Mouse (Mus musculus): ENCODE results near the gene Tmem63b. TPM values are rescaled to one million over a fixed set of nuclear protein-coding genes. Genes with fewer than 3 reads are reported as not detected.

Gene Tmem63b
- 100 to 1,000 TPM; 219 to 224 TPM for total RNA-seq (2021)
- long read RNA-seq, experiment 1, partial matches to known transcripts: 17 of 72 reads
- long read RNA-seq, experiment 1, other reads (novel, unspliced or antisense): 51 of 72 reads
- long read RNA-seq, experiment 2, transcript Tmem63b-201 (24 exons, 3,284 nt): major isoform, 14 of 69 reads
- long read RNA-seq, experiment 2, partial matches to known transcripts: 20 of 69 reads
- long read RNA-seq, experiment 2, other reads (novel, unspliced or antisense): 35 of 69 reads

DNA sequence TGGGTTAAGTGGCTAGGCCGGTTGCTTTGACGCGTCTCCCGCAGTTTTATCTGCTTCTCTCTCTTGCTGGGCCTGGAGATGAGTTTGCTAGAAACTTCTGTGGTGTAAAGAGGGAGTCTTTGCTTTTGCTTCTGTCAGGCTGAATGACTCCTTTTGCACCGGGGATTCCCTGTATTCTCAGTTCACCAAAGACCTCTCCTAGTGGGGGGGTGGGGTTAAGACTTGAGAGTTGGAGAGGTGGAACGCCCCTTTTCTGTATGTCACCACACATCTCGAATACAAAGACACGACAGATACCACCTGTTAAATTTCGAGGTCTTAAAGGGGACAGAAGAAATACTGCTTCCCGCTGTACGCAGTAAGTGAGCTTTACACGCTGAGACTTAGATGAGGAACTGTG is at the start of gene Tmem63b:
Gene Tmem63b, minus strand, starts transcription at position 190 of the 400 bp plus-strand sequence.
- DNase-seq (ENCODE audit: low spot score in 2 of 2): no peak

DNA sequence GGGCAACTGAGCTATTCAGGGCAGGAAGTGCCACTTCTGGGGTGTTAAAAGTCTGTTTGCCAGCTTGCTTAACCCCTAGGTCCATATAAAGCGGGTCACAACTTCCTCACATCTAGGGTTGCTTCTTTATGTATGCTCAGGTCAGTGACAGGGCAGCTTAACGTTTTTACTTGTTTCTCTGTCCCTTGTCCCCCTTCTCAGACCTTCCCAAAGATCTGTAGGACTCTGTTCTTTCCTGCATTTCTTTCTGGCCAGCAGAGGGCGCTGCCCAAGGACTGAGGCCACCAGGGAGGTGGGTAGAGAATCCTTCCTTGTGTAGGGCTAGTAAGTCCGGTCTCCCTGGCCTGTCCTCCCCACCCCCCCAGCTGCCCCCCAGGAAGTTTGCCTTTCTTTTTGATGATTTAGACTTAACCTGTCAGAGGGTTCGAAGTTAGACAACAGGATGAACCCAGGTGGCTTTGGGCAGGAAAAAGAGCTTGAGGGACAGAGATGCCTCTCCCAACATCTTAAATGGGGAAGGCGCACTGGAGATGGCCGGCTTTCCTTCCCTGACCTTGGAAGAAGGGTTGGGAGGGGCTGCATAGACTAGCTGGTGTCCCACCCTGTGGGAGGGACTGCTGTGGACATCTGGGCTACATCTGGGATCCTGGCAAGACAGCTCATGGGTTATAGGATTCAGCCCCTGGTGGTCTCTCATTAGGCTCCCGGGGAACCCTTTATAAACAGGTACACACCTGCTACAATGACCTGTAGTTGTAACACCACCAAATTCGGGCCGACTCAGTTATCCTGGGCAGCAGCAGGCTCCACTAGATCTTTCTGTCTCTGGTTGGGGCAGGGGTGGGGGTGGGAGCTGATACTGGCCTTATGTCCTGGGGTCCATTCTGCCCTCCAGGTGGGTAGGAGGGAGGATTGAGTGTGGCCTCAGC is 48.9 kb upstream of the Tmem63b start:
- DNase-seq (ENCODE audit: low spot score in 2 of 2): peak; percentile 86 to 91

DNA sequence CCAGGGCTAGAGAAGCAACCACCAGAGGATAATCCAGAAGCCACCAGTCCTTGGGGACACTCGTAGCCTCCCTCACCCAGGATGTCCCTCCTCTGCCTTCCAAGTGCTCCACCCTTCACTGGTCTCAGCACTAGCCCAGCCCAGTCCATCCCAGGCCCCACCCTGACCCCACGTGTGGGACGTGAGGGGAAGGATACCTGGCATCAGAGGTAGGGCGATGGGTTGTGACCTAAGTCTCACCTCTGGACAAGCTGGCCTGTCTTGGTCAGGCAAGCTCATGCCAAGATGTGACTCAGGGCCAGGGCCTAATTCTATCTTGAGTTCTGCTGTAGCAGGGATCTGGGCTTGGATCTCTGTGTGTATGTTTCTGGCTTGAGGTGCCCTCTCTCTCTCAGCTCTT is 48.2 kb upstream of the Tmem63b start:
- DNase-seq (ENCODE audit: low spot score in 2 of 2): no peak

DNA sequence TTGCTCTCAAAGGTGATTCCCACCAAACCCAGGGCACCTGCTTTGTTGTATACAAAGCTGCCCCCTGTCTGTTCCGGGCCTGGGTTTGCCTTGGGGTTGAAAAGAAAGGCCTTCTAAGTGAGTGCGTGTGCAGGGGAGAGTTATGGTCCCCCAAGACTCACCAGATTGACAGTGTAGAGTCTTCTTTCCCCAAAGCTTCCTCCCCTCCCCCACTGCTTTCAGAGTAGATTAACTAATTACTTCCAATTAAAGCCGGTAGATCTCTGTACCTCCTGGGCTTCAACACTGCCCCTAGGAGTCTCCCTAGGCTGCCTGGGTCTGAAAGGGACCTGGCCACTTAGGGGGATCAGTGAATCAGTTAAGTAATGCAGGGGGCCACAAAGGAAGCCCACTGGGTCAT is 47.6 kb upstream of the Tmem63b start:
- DNase-seq (ENCODE audit: low spot score in 2 of 2): no peak

DNA sequence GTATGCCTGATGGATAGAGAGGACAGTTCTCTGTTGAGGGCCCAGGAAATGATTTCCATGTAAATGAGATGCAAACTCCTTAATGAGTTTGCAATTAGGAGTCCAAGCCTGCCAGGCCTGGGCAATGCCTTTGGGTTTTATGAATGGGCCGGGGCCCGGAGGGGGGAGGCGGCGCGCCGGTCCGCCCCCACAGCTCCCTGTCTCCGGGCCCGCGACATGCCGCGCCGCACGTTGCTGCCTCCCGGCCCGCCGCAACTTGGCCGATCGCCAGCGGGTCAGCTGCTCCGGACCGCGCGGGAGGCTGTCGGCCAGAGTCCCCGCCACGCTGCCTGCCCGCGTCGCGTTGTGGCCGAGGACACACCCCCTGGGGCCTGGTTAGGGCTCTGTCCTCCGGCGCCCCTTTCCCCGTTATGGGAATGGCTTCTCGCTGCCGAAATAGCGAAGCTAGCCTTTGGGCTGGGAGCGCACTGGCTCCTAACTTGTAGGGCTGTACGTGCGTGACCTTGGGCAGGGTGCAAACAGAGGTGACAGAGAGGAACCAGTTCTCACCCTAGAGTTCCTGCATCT is 47.1 kb upstream of the Tmem63b start, which contains the start of gene 1600014C23Rik:
Gene 1600014C23Rik, minus strand, starts transcription at position 110 of the 567 bp plus-strand sequence.
- DNase-seq (ENCODE audit: low spot score in 2 of 2): peak; percentile 71 to 87

DNA sequence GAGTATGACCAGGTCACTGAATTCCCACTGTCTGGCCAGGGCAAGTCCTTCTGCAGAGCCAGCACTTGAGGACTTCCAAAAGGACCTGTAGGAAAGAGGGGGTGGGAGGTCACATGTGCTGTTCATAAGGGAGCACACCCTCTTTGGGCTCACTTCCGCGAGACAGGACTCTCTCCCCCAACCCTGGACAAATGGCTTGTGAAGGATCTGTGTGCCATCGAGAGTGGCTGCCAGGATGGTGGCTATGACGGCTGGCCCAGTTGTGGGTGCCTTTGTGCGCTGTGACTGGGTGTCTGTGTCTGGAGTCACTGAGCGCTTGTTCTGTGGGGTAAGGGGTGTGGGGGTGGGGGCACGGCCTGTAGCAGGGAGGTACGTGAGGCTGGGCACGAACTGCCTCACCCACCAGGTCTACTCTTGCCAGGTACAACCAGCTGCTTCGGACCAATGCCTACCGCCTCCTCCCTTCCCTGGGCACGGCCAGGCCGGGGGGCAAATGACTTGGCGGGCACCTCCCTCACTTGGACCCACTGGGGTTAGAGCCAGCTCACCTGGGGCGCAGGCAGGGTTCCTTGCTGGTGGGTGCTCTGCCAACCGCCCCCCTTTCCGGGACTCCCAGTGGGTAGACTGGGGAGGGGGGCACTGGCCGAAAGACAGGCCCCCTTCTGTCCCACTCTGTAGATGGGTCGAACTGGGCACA is 46.5 kb upstream of the Tmem63b start:
- DNase-seq (ENCODE audit: low spot score in 2 of 2): peak; percentile 58 to 77

DNA sequence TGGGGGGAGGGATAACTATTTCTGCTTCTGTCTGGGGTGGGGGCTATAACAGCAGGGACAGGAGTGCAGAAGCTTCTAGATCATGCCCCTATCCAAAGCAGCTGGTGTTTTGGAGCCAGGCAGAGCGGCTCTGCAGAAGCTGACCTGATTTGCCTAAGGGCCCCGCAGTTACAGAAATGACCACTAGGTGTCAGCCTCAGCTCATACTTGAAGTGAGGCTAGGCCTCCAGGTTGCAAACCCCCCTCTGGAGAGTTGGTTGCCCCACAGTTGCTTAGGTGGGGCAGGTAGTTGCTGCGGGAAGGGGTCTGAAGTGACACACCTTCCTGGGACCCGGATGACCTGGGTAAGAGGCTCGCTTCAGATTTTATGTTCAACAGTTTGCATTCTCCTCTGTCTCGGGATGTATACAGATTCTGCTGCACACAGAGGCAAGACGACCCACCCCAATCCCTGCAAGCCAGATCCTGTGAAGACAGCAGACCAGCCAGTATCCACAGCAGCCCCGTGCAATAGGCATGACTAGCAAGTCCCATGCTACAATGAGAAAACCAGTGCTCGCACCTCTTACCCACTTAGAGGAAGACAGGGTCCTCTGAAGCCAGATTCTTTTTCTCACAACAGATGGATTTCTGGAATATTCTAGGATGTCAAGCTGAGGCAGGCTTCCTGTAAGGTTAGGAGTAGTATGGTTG is 44.6 kb upstream of the Tmem63b start:
- peak; percentile 90 to 92 for DNase-seq (ENCODE audit: low spot score in 2 of 2)

DNA sequence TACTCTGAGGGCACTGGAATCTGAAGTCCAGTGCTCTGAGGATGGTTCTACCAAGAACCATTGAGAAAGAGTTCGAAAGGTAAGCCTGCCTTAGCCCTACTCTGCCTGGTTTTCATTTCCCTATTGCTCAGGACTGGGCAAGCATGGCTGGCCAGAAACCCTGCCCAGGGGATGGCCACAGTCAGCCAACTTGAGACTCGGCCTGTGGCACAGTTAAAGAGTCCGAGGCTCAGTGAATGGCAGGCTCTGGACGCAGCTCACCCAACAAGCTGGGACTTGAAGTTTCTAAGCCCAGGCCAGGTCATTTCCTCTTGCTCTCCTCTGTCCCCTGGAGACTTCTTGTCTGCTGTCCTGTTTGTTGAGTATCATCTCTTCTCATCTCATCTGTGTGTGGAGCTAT is 44.0 kb upstream of the Tmem63b start:
- DNase-seq (ENCODE audit: low spot score in 2 of 2): no peak

DNA sequence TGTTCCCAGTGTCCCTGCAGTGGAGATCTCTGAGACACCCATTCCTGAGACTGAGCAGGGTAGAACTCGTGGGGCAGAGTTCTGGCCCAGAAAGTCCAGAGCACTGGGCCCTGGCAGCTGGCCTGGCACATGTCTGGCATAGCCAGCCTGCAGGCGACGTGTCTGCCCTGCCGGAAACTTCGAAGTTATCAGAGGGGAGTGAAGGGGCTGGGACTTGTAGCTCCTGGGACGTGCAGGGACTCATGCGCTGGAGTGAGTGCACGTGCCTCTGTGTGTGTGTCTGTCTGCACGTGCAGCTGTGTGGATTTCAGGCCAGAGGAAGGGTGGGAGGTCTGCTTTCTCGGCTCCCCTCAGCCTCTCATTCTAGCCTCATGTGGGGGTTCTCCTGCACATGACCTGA is 42.7 kb upstream of the Tmem63b start:
- DNase-seq (ENCODE audit: low spot score in 2 of 2): no peak

DNA sequence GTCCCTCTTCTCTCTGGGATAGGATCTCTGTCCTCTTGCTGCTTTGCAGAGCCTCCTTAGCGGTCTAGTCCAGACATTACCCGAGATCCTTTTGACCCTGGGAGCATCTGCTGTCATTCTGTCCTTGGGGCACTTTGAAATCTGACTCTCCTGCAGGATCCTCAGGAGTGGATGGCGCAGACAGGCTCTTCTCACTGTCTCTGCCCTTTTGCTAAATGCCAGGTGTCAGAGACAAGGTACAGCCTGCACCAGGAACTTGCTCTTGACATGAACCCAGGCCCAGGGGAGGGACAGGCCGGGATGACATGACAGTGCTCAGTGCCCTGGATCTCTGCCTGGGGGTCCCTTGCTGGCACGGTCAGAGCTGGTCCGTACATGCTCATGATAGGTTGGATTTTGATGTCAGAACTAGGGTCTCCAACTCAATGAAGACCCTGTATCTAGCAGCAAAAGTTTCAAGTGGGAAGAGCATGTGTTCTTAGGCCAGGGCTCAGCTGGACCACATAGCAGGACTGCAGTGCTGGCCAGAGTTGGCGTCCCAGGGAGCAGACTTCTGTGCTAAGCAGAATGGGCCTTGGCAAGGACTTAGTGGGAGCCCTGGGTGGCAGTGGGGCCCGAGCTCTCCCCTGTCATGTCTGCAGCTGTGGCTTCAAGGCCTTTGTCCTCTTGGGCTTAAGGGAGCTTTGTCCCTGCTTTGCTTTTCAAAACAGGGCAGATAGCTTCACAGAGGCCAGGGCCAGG is 41.4 kb upstream of the Tmem63b start:
- no peak for DNase-seq (ENCODE audit: low spot score in 2 of 2)

DNA sequence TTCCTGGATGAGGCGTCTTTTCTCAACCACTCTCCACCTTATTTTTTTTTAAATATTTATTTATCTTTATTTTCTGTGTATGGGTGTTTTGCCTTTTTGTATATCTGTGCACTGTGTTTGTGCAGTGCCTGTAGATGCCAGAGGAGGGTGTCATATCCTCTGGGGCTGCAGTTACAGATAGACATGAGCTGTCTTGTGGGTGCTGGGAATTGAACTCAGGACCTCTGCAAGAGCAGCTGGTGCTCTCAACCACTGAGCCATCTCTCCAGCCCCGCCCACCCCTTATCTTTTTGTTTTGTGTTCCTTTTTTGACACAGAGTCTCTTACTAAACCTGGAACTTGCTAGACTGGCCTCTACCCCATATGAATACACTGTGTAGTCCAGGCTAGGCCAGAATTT is 40.8 kb upstream of the Tmem63b start:
- DNase-seq (ENCODE audit: low spot score in 2 of 2): no peak

DNA sequence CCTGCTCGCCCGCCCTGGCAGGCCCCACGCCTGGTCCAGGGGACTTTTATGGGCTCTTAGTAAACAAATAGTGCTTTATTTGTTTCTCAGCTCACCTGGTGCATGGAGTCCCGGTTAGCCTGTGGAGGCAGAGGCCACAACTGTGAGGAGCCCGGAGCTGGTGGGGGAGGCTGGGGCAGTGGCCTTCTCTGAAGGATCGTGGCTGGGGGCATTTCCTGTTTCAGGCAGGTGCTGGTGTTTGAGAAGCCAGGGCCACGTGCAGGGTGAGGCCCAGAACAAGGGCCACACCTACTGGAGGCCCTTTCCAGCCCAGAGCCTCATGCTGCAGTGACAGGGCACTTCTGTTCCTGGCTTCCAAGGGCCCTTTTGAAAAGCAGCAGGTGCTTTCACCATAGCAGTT is 39.5 kb upstream of the Tmem63b start:
- no peak for DNase-seq (ENCODE audit: low spot score in 2 of 2)

DNA sequence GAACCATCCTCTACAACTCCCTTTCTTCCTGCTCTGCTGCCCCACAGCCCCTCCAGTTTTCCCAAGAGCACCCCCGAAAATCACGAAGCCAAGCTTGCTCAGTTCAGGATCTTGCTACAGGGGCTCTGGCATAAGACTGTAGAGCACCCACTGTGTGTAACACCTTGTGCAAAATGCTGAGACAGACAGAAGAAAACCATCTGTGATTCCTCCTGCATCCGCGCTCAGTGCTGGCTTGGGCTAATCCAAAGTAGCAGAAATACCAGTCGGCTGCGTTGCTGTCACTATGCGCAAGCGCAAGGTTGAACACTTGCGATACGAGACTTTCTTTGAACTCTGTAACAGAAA is 37.8 kb upstream of the Tmem63b start:
- no peak for DNase-seq (ENCODE audit: low spot score in 2 of 2)

DNA sequence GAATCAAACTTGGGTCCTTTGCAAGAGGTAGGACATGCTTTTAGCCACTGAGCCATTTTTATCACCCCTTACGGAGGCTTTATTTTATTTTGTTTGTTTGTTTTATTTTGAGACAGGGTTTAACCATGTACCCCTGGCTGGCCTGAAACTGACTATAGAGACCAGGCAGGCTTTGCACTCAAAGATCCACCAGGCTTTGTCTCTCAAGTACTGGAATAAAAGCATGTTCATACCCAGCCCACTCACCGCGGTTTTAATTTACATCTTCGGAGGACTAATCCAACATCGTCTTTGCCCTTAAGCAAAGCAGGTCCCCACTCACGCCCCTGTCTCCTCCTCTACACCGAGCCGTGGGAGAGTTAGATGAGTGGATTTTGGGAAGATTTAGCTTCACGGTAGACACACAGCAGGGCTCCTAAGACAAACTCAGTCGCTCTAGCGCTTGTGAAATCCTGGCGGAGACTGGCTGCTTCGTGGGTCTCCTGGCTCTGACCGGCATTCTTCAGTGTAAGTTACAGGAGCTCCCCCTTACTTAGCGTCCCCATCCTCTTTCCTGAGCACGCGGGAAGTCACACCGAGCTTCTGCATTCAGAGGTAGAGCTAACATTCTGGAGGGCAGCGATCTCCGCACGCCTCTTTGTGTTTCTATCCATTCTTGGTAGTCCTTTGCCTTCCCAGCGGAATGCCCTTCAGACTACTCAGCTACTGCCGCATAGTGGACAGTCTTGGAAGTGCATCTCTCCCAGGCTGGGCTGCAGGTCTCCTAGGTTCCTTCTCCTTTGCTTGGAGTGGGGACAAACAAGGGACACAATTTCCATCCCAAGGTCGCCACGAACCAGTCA is 37.2 kb upstream of the Tmem63b start:
- peak; percentile 80 to 84 for DNase-seq (ENCODE audit: low spot score in 2 of 2)

DNA sequence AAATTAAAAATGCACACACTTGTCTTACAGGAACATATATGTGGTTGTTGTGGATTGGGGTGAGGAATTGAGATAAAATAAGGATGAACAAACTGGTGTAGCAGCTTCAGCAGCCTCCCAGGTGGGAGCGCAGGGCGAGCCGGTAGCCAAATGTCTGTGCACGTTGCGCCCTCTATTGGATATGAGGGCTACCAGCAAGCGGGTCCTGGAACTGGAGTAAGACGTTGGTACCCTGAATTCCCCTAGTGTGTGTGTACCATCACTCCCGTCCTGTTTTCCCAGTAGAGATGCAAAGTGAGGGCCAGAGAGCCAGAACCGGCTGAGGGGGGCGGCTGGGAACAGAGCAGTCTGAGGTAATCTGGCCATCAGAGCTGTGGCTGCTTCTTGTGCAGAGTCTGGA is 31.6 kb upstream of the Tmem63b start:
- peak; percentile 74 to 86 for DNase-seq (ENCODE audit: low spot score in 2 of 2)

DNA sequence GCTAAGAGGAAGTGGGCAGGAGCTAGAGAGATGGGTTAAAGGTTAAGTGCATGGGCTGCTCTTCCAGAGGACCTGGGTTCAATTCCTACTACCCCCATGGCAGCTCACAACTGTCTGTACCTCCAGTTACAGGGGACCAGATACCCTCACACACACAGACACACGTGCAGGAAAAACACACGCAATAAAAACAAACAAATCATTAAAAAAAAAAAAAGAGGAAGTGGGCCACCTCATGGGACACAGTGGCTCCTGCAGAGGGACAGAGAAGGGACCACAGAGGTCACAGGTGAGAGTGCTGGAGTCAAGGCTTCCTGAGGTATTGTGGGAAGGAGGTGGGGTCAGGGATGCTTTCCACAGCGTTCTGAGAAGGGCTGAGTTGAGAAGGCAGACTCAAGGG is 24.8 kb upstream of the Tmem63b start:
- DNase-seq (ENCODE audit: low spot score in 2 of 2): no peak

DNA sequence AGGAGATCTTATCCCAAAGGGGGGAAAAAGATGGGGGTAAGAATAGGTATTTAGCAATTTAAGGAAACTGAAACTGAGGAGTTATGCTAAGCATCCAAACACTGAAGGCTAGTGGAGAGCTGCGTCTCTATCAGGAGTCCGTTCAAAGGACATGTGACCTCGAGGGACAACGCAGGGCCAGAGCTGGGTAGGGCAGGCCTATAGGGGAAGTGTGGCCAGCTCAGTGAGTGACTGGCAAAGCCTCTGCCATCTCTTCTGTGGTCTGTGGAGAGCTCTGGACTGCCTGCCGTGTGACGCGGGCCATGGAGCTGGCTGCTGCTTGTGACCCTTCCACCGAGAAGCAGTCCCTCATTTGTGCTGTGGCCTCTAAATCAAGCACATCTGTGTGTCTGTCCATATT is 23.7 kb upstream of the Tmem63b start:
- no peak for DNase-seq (ENCODE audit: low spot score in 2 of 2)

DNA sequence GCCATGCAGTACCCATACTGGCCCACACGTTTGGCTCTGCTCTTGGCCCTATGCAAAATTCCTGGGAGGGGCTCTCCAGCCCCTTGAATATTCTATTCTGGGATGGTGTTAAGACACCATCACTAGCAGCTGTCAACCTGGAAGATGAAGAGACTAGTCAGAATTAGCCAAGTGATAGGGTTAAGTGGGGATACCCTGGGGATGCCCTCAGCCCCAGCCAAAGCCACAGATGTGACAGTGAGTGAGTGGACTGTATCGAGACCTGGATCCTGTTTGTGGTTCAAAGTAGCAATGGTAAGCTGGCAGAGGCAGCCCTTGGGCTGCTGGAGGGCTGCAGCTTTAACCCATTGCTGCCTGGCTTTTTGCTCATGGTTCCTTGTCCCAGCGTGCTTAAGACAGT is 23.1 kb upstream of the Tmem63b start:
- no peak for DNase-seq (ENCODE audit: low spot score in 2 of 2)

DNA sequence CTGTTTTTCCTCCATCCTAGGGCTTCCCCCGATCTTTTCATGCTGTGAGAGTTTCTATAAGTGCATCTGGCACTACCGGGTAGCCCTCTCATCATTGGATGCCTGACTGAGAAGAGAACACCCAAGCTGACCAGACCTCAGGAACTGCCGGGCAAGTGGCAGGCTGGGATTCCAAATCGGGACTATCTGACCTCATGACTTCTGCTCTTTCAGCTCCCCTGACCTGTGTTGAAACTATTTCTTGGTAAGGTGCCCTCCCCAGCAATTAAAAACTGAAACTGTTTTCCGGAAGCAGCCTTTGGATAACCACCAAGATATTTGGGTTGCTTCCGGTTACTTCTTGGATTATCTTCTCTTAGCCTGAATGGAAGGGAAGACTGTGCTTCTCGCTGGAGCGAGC is 21.5 kb upstream of the Tmem63b start:
- no peak for DNase-seq (ENCODE audit: low spot score in 2 of 2)
